Mouse (Mus musculus) E14TG2a.4 (cell line): ENCODE results near the gene Gad2.

Experiments used
- CTCF ChIP-seq: conservative IDR thresholded peaks from 2 replicates; pipeline ENCODE4 v1.5.1; 2014; ENCODE audit warnings: low read length
- POU5F1 ChIP-seq: IDR thresholded peaks from 2 replicates; pipeline ENCODE4 v1.6.1; 2014; ENCODE audit warnings: low read length, borderline replicate concordance

GRCm38 (mm10) chr2:22651826-22652225 is 29.8 kb downstream of the Gad2 start:
- TF ChIP-seq CTCF (no peak), POU5F1 (no peak)
